Mouse (Mus musculus): ENCODE results near the gene Lrfn3.

The Lrfn3 gene

DNA sequence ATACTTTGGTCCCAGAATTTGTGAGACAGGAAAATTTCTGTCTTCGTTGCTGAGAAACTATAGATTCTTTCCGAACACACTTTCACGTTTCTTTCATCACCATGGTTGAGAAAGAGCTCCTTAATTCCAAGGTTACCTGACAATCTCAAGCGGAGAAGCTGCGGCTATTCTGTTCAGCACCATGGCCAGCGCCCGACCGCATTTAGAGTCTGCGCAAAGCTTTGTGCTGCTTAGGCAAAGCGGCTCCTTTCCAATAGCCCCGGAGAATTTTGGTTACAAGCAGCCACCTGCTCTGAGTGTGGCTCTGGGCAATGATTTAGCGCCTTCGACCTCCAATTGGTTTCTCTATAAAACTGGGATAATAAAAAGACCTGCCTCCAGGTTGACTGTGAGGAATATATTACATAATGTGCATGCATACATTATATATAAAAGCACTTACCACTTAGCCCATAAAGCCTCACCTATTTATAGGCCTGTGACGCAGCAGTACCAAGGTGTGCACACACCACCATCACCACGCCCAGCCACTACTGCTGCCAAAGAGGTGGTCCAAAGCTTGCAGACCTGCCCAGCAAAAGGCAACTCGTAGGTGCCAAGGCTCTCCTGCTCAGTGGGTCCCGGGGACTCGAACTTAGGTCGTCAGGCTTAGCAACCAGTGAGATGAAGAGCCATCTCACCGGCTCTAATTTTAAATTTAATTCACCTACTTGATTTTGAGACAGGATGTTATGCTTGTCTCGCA lies 15.8 kb downstream of the Lrfn3 start:
- DNase-seq (ENCODE audit: low spot score in 2 of 2), result peak in 1 of 2 experiments; percentile 74

DNA sequence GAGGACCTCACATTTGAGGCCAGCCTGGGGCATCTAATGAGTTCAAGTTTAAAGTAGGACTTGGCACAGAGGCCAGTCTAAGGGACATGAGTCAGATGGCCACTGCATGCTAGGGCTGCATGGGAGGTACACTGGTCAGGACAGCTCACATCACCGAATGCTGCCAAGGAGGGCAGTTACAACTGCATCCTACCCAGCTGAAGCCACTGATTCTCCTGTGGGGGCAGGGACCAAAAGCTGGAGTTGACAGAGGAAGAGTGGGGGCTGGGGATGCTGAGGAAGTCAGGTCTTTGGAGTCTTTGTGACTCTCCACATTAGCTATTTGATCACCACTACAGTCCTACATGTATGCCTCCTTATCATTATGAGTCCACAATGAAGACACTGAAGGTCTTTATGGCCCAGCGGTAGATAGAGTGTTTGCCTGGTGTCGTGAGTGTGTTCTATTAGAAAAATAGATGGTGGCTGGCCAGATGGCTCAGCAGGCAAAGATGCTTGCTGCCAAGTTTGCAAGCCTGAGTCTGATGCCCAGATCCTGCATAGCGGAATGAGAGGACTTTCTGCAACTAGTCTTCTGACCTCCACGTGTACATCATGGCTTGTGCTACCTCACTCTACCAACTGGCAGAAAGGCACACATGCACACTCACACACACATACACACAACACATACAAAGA lies 23.0 kb downstream of the Lrfn3 start:
- no peak for DNase-seq (ENCODE audit: low spot score in 2 of 2)

DNA sequence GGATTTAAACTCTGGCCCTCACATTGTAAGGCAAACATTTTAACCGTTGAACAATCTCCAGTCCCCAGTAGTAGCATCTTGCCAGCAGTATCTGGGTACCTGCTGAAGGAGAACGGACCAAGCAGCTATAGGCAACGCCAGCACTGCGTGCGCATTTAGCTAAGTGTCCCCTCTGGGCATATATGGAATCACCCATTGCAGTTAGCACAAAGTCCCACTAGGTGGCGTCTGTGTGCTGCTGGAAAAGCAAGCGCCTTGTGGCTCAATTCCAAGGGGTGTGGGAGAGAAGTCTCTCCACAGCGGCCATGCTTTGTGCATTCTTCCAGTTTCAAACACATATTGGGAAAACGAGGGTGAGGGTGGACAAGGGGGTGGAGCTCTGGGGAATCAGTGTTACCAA lies 26.2 kb downstream of the Lrfn3 start:
- peak; percentile 35 to 73 for DNase-seq (ENCODE audit: low spot score in 2 of 2)

DNA sequence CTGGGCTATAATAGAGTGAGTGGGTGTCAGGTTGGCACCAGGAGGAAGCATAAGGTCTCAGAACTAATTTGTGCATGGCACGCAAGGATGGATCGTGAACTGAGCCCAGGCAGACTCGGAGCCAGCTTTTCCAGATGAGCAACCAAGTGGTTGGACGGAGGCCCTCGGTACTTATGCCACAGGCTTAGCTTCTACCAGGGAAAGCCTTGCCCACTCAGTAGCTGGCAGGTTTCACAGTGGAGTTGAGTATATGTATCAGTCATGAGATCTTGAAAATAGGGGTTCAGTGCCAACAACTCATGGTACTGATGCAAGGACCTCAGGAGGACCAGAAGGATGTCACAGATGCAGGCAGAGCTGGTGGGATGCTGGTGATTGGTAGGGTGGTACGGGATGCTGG lies 26.9 kb downstream of the Lrfn3 start:
- DNase-seq (ENCODE audit: low spot score in 2 of 2), result no peak

DNA sequence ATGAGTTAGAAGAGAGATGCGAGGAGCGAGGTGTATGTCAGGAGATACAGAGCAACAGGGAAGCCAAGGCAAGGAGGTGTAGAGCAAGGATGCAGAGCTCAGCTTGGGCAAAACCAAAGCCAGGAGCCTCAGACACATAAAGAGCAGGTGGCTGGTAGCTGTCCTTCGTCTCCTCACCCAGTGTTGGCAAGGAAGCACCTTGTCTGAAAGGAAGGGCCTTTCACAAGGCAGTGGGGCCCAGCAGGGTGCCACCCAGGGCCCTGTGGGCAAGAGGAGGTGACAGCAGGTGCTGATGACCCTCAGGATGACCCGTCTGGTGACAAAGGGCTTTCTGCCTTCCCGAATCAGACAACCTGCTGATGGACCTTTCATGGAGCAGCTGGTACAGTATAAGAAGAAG lies 28.0 kb downstream of the Lrfn3 start:
- no peak for DNase-seq (ENCODE audit: low spot score in 2 of 2)

DNA sequence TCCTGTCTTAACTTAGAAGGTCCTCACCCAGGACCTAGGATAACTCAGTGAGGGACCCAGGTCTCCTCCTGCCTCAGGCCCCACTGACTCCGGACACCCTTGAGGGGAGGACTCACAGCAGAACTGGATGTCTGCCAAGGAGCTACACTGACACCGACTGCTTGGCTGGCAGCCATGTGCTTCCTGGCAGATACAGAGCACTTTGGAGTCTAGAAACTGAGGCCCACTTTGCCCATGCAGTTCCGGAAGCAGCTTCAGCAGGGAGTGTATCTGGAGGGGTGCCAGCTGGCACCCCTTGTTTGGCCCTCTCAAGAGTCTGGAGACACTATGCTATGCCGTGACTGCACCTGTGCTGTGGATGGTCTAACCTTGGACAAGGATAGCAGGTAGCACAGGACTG lies 29.1 kb downstream of the Lrfn3 start:
- DNase-seq (ENCODE audit: low spot score in 2 of 2), result peak; percentile 30 to 32

DNA sequence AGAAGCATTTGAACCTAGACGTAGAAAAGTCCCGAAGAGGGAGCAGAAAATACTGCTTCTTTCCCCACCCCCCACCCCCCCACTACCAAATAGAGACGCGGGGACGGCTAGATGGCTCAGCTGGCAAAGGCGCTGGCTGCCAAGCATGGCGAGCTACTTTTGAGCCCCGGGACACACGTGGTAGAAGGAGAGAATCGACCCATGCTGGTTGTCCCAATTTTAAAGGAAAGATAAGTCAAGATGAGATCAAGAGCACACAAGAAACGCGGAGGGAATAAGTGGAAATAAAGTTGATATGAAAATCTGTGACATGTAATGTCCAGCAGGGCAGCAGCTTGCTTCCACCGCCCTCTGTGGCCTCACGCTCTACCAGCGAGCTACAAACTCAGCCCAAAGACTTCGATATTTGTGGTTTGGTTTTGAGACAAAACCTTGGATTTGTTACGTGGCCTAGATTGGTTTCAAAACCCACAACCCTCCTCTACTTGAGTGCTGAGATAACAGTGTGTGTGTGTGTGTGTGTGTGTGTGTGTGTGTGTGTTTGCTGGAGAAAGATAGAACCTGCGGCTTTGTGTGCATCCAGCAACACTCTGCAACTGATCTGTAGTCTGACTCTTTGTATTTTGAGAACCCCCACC lies 29.8 kb downstream of the Lrfn3 start:
- DNase-seq (ENCODE audit: low spot score in 2 of 2), result no peak

DNA sequence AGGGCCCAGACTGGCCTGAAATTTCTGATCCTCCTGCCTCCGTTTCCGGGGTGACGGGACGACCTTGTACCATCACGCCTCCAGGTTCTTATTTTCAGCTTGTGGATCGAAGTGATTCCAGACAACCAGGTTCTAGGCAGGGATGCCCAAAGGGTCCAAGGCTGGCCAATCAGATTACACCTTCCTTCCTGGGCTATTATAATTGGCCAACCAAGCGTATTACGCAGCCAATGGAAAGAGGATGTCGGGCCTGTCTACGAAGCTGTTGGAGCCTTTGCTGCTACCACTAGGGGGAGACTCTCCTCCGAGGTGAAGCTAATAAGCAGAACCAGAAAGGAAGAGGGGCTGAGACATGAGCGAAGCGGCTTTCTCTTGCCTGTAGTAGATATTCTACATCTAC lies 30.7 kb downstream of the Lrfn3 start:
- peak; percentile 73 to 85 for DNase-seq (ENCODE audit: low spot score in 2 of 2)

DNA sequence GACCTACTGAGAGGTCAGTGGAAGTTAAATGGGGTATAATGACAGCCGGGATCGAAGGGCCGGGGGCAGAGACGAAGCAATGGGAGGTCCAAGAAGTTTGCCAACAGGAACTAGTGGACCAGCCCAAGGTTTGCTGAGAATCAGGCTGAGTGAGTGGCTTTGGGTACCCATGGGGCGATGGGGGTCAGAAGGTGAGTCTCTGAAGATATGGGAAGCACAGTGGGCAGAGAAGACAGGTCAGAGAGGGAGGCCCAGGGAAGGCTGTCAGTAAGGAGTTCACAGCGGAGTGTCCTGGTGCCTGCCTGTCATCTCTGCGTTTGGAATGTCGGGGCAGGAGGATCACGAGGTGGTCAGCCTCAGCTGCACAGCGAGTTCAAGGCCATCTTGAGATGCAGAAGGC lies 34.2 kb downstream of the Lrfn3 start:
- DNase-seq (ENCODE audit: low spot score in 2 of 2), result no peak

DNA sequence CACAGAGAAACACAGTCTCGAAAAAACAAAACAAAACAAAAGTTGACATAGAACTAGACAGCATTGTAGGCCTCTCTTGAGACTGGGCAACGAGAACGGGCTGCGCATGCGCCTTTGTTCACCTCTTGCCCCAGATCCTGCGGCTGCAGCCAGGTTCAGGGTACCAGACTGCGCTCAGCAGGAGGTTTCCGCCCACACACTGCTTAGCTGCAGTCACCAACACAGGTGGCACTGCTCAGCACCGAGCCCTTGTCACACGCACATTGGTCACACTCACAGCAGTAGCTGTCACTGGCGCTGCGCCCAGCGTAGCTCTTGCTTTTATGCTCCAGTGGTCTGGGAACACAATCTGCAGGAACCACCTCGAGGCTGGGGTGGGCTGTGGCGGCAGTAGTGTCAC lies 35.4 kb downstream of the Lrfn3 start:
- DNase-seq (ENCODE audit: low spot score in 2 of 2), result no peak

DNA sequence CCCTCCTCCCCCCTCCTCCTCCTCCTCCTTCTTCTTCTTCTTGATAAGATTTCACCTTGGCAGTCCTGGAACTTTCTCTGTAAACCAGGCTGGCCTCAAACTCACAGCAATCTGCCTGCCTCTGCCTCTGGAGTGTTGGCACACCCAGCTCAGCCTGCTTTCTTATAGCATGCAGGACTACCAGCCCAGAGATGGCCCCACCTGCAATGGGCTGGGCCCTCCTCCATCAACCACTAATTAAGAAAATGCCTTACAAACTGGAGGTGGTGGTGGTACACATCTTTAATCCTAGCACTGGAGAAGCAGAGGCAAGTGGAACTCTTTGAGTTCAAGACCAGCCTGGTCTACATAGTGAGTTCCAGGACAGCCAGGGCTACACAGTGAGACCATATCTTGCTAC lies 36.1 kb downstream of the Lrfn3 start:
- no peak for DNase-seq (ENCODE audit: low spot score in 2 of 2)

DNA sequence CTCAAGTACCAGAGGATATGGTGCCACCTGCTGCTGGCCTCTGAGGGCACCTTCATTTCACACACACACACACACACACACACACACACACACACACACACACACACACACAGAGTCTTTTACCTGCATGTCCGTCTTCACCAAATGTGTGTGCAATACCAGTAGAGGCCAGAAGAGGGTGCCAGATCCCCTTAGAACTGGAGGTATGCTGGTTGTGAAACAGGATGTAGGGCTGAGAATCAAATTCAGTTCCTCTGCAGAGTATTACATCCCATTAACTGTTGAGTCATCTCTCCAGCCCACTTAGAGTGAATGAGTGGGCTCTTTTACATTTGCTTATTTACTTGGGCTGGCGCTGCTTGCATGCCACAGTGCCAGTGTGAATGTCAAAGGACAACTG lies 37.2 kb downstream of the Lrfn3 start:
- DNase-seq (ENCODE audit: low spot score in 2 of 2), result peak; percentile 44 to 75

DNA sequence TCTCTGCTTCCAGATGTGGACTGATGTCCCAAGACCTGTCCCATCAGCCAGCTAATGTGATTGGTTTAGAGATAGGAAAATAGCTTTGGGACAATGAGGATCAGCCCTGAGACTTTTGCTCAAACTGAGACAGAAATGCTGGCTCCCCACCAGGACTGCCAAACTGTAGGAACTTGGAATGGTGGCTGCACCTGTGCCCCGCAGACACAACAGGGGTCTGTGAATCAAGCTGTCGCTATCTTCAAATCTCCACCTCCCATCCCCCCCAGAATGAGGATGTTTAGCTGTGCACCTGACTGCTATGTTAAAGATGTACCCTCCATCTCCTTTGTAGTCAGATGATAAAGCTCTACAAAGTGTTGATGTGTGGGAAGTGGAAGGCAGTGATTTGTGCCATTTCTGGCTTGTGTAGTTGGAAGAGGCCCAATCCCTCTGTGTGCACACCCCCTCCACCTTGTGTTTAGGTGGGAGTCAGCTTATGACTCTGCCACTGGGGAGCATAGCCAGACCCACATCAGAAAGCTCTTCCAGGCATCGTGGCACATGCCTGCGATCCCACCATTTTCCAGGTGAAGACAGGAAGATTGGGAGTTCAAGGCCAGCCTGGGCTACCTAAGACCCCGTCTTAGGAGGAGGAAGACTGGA lies 38.1 kb downstream of the Lrfn3 start:
- no peak for DNase-seq (ENCODE audit: low spot score in 2 of 2)

DNA sequence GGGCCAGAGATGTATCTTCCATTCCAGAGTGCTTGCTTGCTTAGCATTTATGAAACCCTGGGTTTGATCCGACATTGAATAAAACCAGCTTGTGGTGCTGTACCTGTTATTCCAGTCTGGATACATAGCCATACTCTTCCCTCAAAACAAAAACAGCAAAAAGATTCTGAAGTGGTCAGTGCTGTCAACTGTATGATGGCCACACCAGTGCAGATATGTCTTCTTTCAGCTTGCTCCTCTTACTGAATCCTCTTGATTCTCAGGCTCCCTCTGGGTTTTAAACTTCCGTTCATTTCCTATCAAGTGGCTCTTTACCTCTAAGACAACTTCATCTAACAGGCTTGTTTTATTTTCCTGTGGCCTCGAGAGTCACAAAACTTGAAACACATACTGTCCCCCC lies 38.8 kb downstream of the Lrfn3 start, which contains the start of gene Sdhaf1:
Gene Sdhaf1 (minus strand): TSS at position 101 of the 400 bp plus-strand sequence.
- DNase-seq (ENCODE audit: low spot score in 2 of 2), result no peak

DNA sequence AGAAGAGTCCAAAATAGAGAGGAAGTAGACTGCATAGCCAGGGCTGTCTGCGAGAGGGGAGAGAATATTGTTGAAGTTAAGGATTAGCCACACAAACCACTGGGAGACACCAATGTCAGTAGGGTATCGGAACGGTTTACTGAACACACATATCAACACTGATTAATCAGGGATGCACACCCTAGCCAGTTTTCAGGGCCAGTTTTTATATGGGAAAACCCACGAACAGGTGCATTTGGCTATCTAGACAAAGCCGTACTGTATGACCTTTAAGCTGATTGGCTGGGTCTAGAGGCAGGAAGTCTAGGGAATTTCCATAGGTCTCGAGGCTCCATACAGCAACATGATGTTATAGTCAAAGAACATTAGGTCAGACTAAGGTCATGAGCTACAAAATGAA lies 39.7 kb downstream of the Lrfn3 start:
- DNase-seq (ENCODE audit: low spot score in 2 of 2), result no peak

DNA sequence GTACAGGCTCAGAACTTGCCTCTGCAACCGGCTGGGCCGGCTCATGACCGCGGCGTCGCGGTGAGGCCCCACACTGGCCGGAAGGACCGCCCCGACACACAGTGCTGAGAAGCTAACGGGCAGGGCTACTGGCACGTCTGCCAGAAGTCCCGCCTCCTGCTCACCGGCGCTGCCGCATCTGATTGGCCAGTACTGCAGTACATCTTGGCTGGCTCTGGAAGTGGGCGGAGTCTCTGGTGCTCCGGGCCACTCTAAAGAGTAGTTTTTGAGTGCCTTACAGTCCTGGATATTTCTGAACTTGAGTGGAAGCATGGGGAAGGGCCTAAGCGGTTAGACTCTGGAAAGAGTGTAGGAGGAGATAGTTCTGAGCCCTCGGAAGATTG lies 40.3 kb downstream of the Lrfn3 start:
- peak; percentile 95 to 96 for DNase-seq (ENCODE audit: low spot score in 2 of 2)

DNA sequence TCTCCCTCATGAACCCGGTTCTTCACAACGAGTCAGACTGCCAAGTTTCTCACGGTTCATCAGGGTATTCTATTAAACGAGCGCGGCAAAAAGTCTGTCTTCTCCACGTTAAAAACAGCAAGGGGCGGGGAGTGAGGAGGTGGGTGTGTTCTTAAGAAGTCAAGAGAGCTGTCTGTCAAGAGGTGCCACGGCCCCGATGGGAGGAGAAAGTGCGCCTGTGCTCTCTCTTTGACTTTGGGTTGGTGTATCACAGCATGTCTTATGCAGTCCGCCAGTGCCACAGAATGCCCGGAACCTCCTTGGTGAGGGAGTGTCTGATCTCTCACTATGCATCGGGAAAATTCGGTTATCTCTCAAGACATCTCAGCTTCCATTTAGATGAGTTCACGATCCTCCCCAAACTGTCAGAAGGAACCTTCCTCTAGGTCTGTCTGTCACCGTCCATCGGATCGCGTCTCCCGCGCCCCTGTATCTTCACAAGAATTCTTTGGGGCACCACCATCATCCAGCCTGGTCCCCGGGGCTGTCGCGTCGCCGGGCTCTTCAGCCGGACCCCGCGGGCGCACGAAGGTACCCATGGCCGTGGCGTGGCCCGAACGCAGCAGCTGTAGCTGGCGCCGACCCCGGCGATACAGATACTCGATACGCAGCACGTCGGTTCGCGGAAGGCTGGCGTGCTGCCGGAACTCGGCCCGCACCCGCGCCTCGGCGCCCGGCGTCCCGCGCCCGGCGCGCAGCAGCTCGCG lies 40.9 kb downstream of the Lrfn3 start, which contains the start of gene E130208F15Rik:
Gene E130208F15Rik (plus strand): TSS at position 202 of the 746 bp plus-strand sequence.
- peak; percentile 64 to 71 for DNase-seq (ENCODE audit: low spot score in 2 of 2)

DNA sequence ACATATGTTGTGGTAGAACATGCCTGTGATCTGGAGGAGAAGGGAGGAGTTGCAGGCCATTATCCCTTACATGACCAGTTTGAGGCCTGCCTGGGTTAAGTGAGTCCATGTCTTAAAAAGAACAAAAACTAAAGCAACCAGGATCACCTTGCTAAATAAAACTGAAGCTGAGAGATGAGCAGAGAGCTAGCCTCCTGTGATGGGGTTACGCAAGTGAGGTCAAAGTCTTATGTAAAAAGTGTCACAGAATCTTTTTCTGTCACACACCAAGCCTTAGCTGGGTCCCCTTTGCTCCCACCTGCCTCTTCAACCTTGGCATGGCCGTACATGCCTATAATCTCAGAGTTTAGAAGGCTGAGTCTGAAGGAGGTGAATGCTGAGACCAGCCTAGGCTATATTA lies 41.6 kb downstream of the Lrfn3 start:
- DNase-seq (ENCODE audit: low spot score in 2 of 2), result no peak

DNA sequence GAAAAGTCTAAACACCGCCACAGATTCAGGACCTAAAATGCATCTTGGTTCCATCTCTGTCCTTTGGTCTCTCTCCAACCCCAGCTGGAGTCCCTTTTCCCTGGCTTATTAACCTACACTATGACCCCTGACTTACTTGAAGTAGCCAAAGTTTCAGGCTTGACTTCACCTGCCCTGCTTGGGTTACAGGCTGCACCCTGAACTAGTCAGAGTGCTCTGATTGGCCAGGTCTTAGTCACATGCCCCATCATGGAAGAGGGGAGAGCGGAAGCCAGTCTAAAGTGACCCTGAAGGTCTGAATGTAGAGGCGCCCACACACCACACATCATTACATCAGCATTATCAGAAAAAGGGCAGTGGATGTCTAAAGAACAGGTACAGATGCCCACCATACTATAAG lies 44.4 kb downstream of the Lrfn3 start:
- DNase-seq (ENCODE audit: low spot score in 2 of 2), result no peak

DNA sequence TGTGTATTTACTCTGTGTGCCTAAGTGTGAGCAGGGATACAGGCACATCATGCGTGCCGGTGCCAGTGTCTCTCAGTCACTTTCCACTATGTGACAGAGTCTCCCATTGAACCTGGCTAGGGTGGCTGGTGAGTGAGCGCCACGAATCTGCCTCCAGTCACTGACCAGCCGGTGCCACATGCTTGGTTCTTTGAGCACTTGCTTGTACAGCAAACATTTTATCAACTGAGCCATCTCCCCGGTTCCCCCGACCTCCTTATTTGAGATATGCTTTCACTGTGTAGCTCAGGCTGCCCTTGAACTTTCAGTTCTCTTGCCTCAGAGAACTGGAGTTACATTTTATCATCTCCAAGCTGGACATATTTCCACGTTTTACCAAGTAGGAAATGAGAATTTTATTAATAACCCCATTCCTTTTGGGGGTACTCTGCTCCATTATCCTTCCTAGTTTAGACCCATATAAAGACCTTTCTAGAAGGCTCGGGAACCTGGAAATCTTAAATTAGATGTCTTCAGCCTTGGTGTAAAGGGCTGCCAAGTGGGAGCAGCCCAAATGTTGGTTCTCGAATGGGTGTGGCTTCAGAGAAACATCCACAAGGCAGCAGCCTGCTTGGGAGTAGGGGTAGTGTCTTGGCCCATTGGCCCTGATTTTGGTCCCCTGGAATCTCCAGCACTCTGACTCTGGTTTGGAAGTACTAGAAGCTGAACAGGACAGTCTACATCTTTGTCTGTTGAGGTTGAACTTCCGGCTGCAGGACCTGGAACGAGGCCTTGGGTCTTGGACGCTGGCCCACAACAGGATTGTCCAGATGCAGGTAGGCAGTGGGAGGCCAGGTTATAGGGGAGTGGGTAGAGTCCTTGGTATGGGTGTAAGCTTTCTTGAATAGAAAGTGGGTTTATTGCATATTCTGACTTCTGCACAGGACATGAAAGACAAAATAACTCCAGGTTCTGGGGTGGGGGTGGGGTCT lies 46.7 kb downstream of the Lrfn3 start:
- no peak for DNase-seq (ENCODE audit: low spot score in 2 of 2)
